Mouse (Mus musculus) liver, embryonic 14.5 days (tissue): ENCODE data around the gene Nxf7.

Source experiments
- CTCF ChIP-seq: IDR thresholded peaks from 2 replicates; pipeline ENCODE4 v1.5.1; 2016; ENCODE audit warnings: antibody characterized with exemption, low read depth, control low read depth
- EP300 ChIP-seq: IDR thresholded peaks from 2 replicates; pipeline ENCODE4 v1.6.1; 2016; ENCODE audit warnings: antibody characterized with exemption, low read depth

DNA sequence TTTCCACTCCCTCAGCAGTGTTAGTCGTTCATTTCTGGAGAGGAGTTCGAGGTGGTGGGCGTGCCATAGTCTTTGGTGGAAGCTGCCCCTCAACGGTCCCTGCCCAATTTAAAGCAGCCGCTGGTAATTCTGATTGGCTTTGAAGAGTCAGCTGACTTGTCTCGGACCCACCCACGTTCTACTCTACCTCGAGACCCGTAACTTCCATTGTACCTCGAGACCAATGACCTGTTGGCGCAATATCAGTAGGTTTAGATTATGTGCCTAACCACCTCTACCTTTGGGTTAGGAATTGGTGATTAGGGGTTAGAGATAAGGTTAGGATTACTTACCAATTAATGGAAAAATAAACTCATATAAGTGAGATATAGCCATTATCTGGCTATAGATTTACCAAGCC, 29.0 kb upstream of the Nxf7 start, which contains the start of gene Prame:
- TF ChIP-seq CTCF (no peak), EP300 (no peak)
